Mouse (Mus musculus): ENCODE measurements around the gene Ankrd27. TPM values are rescaled to one million over a fixed set of nuclear protein-coding genes. Genes with fewer than 3 reads are reported as not detected.

Ankrd27 gene
- polyA plus RNA-seq, 1 experiment from 2014 or later, result 25.1 TPM

DNA sequence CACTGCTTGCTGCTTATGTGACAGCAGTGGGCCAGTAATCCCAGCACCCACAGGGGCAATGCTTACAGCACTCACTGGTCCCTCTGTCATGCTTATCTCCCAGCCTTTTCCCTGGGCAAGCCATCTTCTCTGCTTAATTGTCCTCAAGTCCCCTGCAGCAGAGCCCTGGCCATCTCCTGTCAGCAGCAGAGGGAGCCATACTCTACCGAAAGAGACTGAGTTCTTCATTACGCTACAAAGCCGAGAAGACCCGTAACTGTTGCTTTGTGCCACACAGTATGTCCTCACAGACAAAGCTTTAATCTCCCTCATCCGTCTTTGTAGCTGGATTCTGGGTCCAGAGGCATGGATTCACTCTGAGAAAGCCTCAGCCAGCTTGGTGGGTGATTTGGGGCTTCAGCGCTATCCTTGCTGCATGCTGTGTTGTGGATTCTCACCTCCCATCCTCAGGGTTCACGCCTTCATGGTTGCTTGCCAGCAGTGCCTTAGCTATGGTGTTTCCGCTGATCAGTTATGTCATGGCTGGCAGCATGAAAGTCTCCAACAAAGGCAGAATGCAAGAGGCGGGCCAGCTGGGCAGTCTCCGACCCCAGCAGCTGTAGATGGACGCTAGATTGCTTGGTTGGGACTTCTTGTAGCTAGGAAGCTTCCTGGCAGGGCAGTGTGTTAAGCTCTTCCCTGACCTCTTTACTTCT is 64.8 kb downstream of the Ankrd27 start:
- ATAC-seq (ENCODE audit: low FRiP score, low read depth), result no peak

DNA sequence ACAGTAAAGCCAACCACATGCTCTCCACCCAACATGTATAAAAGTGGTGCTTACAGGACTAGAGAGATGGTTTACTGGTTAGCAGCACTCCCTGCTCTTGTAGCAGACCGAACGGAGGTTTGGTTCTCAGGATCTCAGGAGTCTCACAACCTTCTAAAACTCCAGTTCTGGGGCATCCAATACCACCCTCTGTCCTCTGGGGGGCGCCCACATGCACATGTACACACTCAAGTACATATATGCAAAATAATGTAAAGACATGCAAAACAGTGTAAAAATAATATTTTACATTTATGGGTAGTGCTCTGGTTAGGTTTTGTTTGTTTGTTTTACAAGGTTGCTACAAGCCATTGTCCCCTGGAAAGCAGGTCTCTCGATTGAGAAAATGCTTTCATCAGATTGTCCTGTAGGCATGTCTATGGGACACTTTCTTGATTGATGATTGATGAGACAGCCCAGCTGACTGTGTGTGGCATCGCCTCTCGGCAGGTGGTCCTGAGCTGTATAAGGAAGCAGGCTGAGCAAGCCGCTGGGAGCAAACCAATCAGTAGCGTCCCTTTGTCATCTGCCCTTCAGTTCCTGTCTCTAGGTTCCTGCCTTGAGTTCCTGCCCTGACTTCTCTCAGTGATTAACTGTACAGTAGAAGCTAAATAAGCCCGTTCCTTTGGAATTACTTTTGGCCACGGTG is 65.7 kb downstream of the Ankrd27 start:
- Histone ChIP-seq H3K36me3 (no peaks in the 10 kb centered on the region), H3K27me3 (replicated peaks) (no peaks in the 10 kb centered on the region), H3K9me3 (0 out of 2 replicates have a peak, but pooled peaks cover 5% of the 10 kb centered on the region), H3K27ac (no peak overlapping the region), H3K4me2 (replicated peaks) (no peak overlapping the region), H3K4me1 (no peaks in the 10 kb centered on the region), H3K4me3 (no peak overlapping the region), H3K9ac (no peak overlapping the region)
- 83% methylated on average over 10 of the region's 10 CpGs for WGBS
- no peak for ATAC-seq (ENCODE audit: low FRiP score, low read depth)

More for the DNA sequence above, 64.8 kb downstream of the Ankrd27 start:
- Histone ChIP-seq H3K27me3 (replicated peaks) (no peaks in the 10 kb centered on the region), H3K9me3 (0 out of 2 replicates have a peak, but pooled peaks cover 5% of the 10 kb centered on the region), H3K4me1 (no peaks in the 10 kb centered on the region), H3K36me3 (no peaks in the 10 kb centered on the region), H3K4me2 (replicated peaks) (no peak overlapping the region), H3K27ac (no peak overlapping the region), H3K9ac (no peak overlapping the region), H3K4me3 (no peak overlapping the region)
- 80% methylated on average over 11 of the region's 11 CpGs for WGBS

DNA sequence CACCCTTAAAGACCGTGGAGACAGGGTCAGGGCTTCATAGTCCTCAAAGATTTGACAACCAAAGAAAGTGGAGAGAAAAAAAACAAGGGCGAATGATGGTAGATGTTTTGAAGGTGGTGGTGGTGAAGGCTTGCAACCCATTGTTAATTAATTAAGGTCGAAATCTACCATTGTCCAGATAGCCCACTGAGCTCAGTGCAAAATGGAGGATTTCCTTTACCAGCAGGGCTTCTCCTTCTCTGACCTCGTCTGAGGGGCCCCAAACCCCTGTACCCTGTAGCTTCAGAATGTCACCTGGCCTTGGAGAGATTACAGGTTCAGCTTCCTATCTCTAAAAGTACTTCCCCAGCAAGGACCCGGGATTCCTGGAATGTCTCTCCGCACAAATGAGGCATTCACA is 71.8 kb downstream of the Ankrd27 start:
- 49% methylated on average over 6 of the region's 6 CpGs for WGBS
- Histone ChIP-seq H3K27ac (no peak overlapping the region), H3K4me1 (no peaks in the 10 kb centered on the region), H3K4me2 (replicated peaks) (no peak overlapping the region), H3K4me3 (no peak overlapping the region), H3K9ac (no peak overlapping the region), H3K9me3 (no peaks in the 10 kb centered on the region), H3K36me3 (no peaks in the 10 kb centered on the region), H3K27me3 (replicated peaks) (no peaks in the 10 kb centered on the region)
- ATAC-seq (ENCODE audit: low FRiP score, low read depth), result no peak

DNA sequence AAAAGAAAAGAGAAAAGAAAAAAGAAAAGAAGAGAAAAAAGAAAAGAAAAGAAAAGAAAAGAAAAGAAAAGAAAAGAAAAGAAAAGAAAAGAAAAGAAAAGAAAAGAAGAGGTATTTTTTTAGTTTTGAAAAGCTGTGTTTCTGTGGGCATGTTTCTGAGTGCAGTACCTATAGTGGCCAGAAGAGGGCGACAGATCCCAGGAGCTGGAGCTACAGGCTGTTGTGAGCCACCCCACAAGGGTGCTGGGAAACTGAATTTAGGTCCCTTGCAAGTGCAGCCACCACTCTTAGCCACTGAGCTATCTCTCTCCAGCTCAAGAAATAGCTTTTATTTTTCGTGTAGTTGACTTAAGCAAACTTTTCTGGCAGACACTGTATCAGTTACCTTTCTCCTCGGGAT is 73.1 kb downstream of the Ankrd27 start:
- H3K9me3 ChIP-seq, result no peaks in the 10 kb centered on the region
- 55% methylated on average over 3 of the region's 3 CpGs for WGBS
- ATAC-seq (ENCODE audit: low FRiP score, low read depth), result no peak
- no peak overlapping the region for H3K4me2 ChIP-seq (replicated peaks)
- no peak overlapping the region for H3K9ac ChIP-seq
- H3K27me3 ChIP-seq (replicated peaks), result no peaks in the 10 kb centered on the region
- peaks cover 5% of the 10 kb centered on the region for H3K4me1 ChIP-seq
- no peaks in the 10 kb centered on the region for H3K36me3 ChIP-seq
- H3K27ac ChIP-seq, result no peak overlapping the region
- no peak overlapping the region for H3K4me3 ChIP-seq

DNA sequence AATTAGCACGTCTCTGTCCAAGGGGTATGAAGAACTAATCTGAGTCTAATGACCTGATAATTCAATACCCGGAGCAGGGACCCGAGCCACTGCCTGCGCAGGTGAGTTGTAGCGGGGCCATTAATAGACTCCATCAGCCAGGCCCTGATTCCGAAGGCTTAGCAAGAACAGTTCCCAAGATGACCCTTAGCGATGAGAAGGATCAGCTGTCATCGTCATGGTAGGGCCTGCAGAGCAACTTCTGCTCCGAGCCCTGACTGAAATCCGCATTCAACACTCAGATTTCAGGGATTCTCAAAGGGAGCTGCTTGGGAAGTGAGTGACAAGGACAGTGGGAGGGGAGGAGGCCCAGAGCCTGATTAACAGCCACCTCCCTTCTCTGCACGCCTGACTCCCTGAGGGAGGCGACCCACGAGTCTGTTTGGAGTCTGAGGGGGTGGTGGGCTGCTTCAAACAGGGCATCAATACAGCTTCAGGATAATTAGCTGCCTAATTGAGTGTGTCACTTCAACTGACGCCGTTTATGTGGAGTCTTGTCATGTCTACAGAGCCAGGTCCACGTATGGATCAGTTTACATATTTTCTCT is 77.8 kb downstream of the Ankrd27 start:
- no peak overlapping the region for H3K9ac ChIP-seq
- no peak overlapping the region for H3K4me2 ChIP-seq (replicated peaks)
- H3K27me3 ChIP-seq (replicated peaks), result no peaks in the 10 kb centered on the region; the same call in 1 of the 2 replicates
- no peak for ATAC-seq (ENCODE audit: low FRiP score, low read depth)
- H3K9me3 ChIP-seq, result no peaks in the 10 kb centered on the region
- H3K36me3 ChIP-seq, result no peaks in the 10 kb centered on the region
- 51% methylated on average over 16 of the region's 16 CpGs for WGBS
- peaks cover 18% of the 10 kb centered on the region for H3K4me1 ChIP-seq
- H3K4me3 ChIP-seq, result no peak overlapping the region
- no peak overlapping the region for H3K27ac ChIP-seq

DNA sequence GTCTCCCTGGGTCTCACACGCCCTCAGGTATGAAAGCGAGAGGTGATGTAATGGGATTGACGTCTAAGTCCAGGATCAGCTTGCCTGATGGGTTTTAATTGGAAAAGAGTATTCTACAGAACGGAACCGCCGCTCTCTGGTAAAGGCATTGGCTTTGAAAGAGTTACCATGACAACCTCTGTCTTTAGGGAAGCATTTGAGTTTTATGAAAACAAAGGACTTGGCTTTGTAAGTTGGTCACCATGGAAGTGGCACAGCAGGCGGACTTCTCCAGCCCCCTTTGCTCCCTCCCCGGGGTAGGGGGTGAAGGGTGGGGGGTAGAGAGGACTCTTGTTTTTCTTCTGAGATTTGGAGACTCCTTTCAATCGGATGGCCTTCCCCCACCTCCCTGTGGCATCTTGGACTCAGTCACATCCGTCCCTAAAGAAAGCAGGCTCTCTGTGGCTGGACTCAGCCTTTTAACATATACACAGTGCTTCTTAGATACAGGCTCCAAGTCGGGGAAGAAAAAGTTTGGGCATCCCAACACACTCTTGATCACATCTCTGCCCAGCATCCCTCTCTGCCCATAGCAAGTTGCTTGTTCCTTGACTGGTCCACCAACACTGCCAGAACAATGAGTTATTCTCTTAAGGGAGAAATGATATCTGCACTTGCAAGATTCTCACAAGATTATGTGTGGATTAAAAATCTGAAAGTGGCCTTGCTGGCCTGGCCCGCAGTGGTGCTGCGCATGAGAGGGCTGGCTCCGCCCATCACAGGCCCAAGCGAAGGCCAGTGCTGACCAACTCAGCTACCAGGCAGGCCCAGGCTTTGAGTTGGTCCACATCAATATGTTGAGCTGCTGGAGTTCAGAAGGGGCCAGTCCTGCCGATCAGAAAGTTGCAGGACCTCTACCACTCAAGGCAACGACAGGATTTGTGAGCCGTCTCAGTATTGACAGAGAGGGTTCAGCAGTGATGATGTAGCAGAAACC is 82.3 kb downstream of the Ankrd27 start:
- ATAC-seq (ENCODE audit: low FRiP score, low read depth), result peak; percentile 73
- Histone ChIP-seq H3K4me2 (replicated peaks) (0 out of 2 replicates have a peak overlapping the region, but pooled peaks have one; percentile 4), H3K4me3 (no peak overlapping the region), H3K27ac (0 out of 2 replicates have a peak overlapping the region, but pooled peaks have one; percentile 43), H3K4me1 (peaks cover 21% of the 10 kb centered on the region), H3K9ac (no peak overlapping the region), H3K9me3 (no peaks in the 10 kb centered on the region), H3K36me3 (no peaks in the 10 kb centered on the region), H3K27me3 (replicated peaks) (no peaks in the 10 kb centered on the region; the same call in 1 of the 2 replicates)
- WGBS, result 32% methylated on average over 18 of the region's 18 CpGs

DNA sequence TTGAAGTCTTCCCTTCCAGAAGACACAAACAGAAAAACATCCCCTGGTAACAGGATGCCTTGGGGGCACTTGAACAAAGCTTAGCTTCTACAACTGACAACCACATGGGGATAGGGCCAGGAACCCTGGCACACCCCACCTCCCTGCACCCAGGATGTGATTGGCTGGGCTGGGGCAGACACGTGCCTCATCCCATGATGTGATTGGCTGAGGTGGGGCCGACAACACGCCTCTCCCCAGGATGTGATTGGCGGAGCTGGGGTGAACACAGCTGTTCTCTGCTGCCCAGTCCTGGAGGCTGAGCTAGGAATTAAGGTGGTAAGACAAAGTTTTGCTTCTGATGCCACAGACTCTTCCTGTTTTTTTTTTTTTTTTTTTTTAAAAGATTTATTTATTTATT is 92.9 kb downstream of the Ankrd27 start:
- H3K4me1 ChIP-seq, result no peaks in the 10 kb centered on the region
- no peaks in the 10 kb centered on the region for H3K36me3 ChIP-seq
- no peak overlapping the region for H3K4me2 ChIP-seq (replicated peaks)
- H3K27me3 ChIP-seq (replicated peaks), result no peaks in the 10 kb centered on the region
- no peak for ATAC-seq (ENCODE audit: low FRiP score, low read depth)
- 81% methylated on average over 4 of the region's 4 CpGs for WGBS
- no peak overlapping the region for H3K4me3 ChIP-seq
- H3K27ac ChIP-seq, result no peak overlapping the region
- H3K9me3 ChIP-seq, result no peaks in the 10 kb centered on the region
- H3K9ac ChIP-seq, result no peak overlapping the region

DNA sequence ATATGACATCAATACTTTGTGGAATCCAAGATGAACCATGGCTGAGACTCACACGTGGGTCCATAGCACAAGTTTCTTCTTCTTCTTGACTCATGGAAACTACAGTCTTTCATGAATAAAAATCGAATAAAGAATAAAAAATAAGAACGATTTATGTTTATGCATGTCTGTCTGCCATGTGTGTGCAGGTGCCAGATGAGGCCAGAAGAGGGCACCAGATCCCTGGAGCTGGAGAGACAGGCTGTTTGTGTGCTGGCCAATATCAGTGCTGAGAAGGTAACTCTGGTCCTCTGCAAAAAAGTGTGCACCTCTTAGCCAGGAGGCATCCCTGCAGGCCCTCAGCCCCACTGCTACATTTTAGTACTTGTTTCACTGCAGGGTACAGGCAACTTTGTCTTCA is 95.5 kb downstream of the Ankrd27 start:
- no peaks in the 10 kb centered on the region; the same call in 1 of the 2 replicates for H3K4me1 ChIP-seq
- H3K9ac ChIP-seq, result no peak overlapping the region

DNA sequence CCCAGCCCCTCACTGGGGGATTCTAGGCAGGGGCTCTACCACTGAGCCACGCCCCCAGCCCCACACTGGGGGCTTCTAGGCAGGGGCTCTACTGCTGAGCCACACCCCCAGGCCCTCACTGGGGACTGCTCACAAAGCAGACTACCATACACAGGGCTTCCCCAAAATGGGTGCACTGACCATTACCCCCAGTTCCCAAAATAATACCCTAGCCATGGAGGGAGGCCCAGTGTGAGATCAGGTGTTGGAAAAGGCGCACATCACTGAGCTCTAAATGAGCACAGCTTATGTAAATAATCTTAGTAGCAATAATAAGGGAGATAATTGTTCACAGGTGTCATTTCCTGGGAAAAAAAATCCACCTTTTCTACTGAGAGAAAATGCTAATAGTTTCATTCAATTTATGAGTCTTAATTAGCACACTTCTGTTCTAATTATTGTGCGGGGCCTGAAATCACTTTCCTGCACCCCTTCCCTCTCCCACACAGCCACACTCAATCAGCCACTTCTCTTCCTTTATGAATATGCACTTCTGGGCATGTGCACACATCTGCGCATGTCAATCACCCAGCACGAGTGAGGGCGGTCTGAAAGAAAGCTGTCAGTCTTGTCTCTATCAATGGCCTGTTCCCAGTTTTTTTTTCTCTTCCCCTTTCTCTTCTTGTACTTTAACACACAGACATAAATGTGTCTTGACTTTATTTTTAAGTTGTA is 97.5 kb downstream of the Ankrd27 start:
- no peak overlapping the region for H3K4me2 ChIP-seq (replicated peaks)
- H3K4me3 ChIP-seq, result no peak overlapping the region
- no peaks in the 10 kb centered on the region for H3K27me3 ChIP-seq (replicated peaks)
- H3K9me3 ChIP-seq, result no peaks in the 10 kb centered on the region
- H3K27ac ChIP-seq, result no peak overlapping the region
- no peak for ATAC-seq (ENCODE audit: low FRiP score, low read depth)
- H3K36me3 ChIP-seq, result no peaks in the 10 kb centered on the region
- no peak overlapping the region for H3K9ac ChIP-seq
- 87% methylated on average over 6 of the region's 6 CpGs for WGBS
- no peaks in the 10 kb centered on the region; the same call in 1 of the 2 replicates for H3K4me1 ChIP-seq

More for the DNA sequence above, 95.5 kb downstream of the Ankrd27 start:
- Histone ChIP-seq H3K9me3 (no peaks in the 10 kb centered on the region), H3K27ac (no peak overlapping the region), H3K4me2 (replicated peaks) (no peak overlapping the region), H3K4me3 (no peak overlapping the region), H3K27me3 (replicated peaks) (no peaks in the 10 kb centered on the region), H3K36me3 (no peaks in the 10 kb centered on the region)
- WGBS, result 78% methylated on average over 3 of the region's 3 CpGs
- no peak for ATAC-seq (ENCODE audit: low FRiP score, low read depth)

DNA sequence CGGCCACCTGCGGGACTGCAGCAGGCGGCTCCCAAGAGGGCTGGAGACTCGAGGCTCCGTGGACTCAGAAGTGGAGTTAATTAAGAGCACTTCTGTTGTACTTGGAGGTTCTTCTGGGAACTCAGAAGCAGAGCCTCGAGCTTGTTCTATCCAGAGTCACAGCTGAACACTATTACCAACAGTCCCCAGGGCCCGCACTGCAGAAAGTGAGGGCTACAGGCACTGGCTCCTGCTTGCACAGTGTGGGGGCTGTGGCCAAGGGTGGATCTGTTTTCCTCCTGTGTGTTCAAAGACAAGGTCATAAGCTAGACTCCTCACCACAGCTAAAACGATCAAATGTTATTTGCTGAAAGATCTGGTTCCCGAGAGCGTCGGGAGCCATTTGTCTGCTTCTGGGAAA is 100.2 kb downstream of the Ankrd27 start:
- ATAC-seq (ENCODE audit: low FRiP score, low read depth), result no peak
- Histone ChIP-seq H3K9me3 (no peaks in the 10 kb centered on the region), H3K36me3 (peaks cover 12% of the 10 kb centered on the region; the same call in 1 of the 2 replicates), H3K4me1 (no peaks in the 10 kb centered on the region; the same call in 1 of the 2 replicates), H3K4me3 (no peak overlapping the region), H3K4me2 (replicated peaks) (no peak overlapping the region), H3K9ac (no peak overlapping the region), H3K27me3 (replicated peaks) (no peaks in the 10 kb centered on the region), H3K27ac (no peak overlapping the region)
- WGBS, result 77% methylated on average over 11 of the region's 11 CpGs

DNA sequence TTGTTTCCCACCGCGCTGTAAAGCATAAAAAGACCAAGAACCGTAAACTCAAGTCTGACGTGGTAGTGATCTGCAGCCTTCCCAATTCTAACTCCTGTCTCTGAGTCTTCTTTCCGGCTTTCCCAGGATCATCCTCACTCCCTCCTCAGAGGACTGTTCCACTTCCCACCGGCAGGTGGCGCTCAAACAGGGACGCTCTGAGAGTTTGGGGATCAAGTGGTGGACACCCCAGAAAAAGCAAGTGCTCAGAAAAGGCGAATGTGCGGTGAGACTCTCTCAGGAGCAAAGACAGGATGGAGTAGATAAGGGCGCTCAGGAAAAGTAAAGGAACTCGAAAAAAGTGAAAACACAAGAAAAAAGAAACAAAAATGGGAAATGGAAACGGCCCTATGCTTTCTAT is 100.7 kb downstream of the Ankrd27 start:
- no peaks in the 10 kb centered on the region; the same call in 1 of the 2 replicates for H3K4me1 ChIP-seq
- no peak for ATAC-seq (ENCODE audit: low FRiP score, low read depth)

More for the DNA sequence above, 100.7 kb downstream of the Ankrd27 start:
- WGBS, result 27% methylated on average over 13 of the region's 13 CpGs
- Histone ChIP-seq H3K9me3 (no peaks in the 10 kb centered on the region), H3K27ac (no peak overlapping the region), H3K4me3 (no peak overlapping the region), H3K4me2 (replicated peaks) (peak overlapping the region; percentile 25), H3K9ac (no peak overlapping the region), H3K27me3 (replicated peaks) (no peaks in the 10 kb centered on the region), H3K36me3 (peaks cover 17% of the 10 kb centered on the region; the same call in 1 of the 2 replicates)

Measured in neural tube, embryonic 12.5 days (tissue).